Mouse (Mus musculus) kidney, embryonic 15.5 days (tissue): ENCODE measurements around the gene Mcmbp. TPM values are rescaled to one million over a fixed set of nuclear protein-coding genes. Genes with fewer than 3 reads are reported as not detected.

Experiments used
- ATAC-seq: fragments of 200-750 bp; cut with Nextera tagmentation; replicated peaks from 2 replicates; pipeline ENCODE4 v1.8.0; 2017; ENCODE audit warnings: moderate TSS enrichment; ENCODE audit not compliant: low FRiP score
- H3K27ac ChIP-seq: fragments of 300-500 bp; sonication (generic); 2 replicates; pipeline ENCODE4 v1.5.1; 2015; ENCODE audit warnings: mild to moderate bottlenecking, inconsistent platforms
- H3K27me3 ChIP-seq: fragments of 300-500 bp; sonication (generic); 2 replicates; pipeline ENCODE4 v1.6.1; 2015; ENCODE audit warnings: inconsistent platforms
- H3K36me3 ChIP-seq: fragments of 300-500 bp; sonication (generic); 2 replicates; pipeline ENCODE4 v1.6.1; 2015; ENCODE audit warnings: inconsistent platforms
- H3K4me1 ChIP-seq: fragments of 300-500 bp; sonication (generic); 2 replicates; pipeline ENCODE4 v1.6.1; 2015; ENCODE audit warnings: inconsistent platforms
- H3K4me2 ChIP-seq: fragments of 300-500 bp; sonication (generic); 2 replicates; pipeline ENCODE4 v1.6.1; 2015; ENCODE audit warnings: moderate library complexity, mild to moderate bottlenecking, inconsistent platforms
- H3K4me3 ChIP-seq: fragments of 300-500 bp; sonication (generic); replicated peaks from 2 replicates; pipeline ENCODE4 v1.5.1; 2015; ENCODE audit warnings: mild to moderate bottlenecking, inconsistent platforms
- H3K9ac ChIP-seq: fragments of 300-500 bp; sonication (generic); 2 replicates; pipeline ENCODE4 v1.6.1; 2015; ENCODE audit warnings: mild to moderate bottlenecking, inconsistent platforms
- H3K9me3 ChIP-seq: fragments of 300-500 bp; sonication (generic); replicated peaks from 2 replicates; pipeline ENCODE4 v1.6.1; 2016; ENCODE audit warnings: inconsistent platforms
- WGBS: fragments of 180-500 bp; shearing (Covaris S2); methylation state at CpG from one replicate; pipeline ENCODE4 v1.1.7; 2015; ENCODE audit warnings: mixed read lengths; 5-methylcytosine and 5-hydroxymethylcytosine counted together
- polyA plus RNA-seq: library from polyadenylated mRNA; unstranded; fragments of >200 nt; fragmentation: Nextera tagmentation; extraction: Ambion mirVana; gene quantifications from 2 replicates; pipeline ENCODE4 v1.2.1, GENCODE M21; 2015

Mcmbp gene
- polyA plus RNA-seq, 1 experiment from 2014 or later: 67.2 TPM

GRCm38 (mm10) chr7:128744684-128745485, 4.6 kb upstream of the Mcmbp start, which contains the start of gene Sec23ip:
Gene Sec23ip, plus strand, starts transcription at chr7:128744943.
- H3K27me3 ChIP-seq: 0 out of 2 replicates have a peak, but pooled peaks cover 3% of the 10 kb centered on the region
- no peaks in the 10 kb centered on the region for H3K9me3 ChIP-seq
- H3K27ac ChIP-seq: peak within 1 kb of the TSS; percentile 54
- H3K9ac ChIP-seq: peak within 1 kb of the TSS; percentile 81
- ATAC-seq: peak; percentile 86
- H3K4me1 ChIP-seq: peaks cover 47% of the 10 kb centered on the region
- H3K4me2 ChIP-seq: peak within 1 kb of the TSS; percentile 80
- peaks cover 14% of the 10 kb centered on the region for H3K36me3 ChIP-seq
- under 1% methylated on average over 55 of the region's 55 CpGs for WGBS
- H3K4me3 ChIP-seq: peak within 1 kb of the TSS; percentile 87

GRCm38 (mm10) chr7:128743898-128744297, 3.6 kb upstream of the Mcmbp start:
- H3K36me3 ChIP-seq: peaks cover 13% of the 10 kb centered on the region
- no peaks in the 10 kb centered on the region for H3K9me3 ChIP-seq
- peak overlapping the region; percentile 80 for H3K4me2 ChIP-seq
- no peak overlapping the region for H3K27ac ChIP-seq
- peaks cover 47% of the 10 kb centered on the region for H3K4me1 ChIP-seq
- ATAC-seq: no peak
- H3K9ac ChIP-seq: 0 out of 2 replicates have a peak overlapping the region, but pooled peaks have one; percentile 42
- 0 out of 2 replicates have a peak, but pooled peaks cover 3% of the 10 kb centered on the region for H3K27me3 ChIP-seq
- peak overlapping the region; percentile 87 for H3K4me3 ChIP-seq
- 57% methylated on average over 2 of the region's 2 CpGs for WGBS

- Histone ChIP-seq H3K27ac (peak overlapping the region; percentile 84), H3K9ac (peak overlapping the region; percentile 98), H3K27me3 (0 out of 2 replicates have a peak, but pooled peaks cover 3% of the 10 kb centered on the region), H3K4me1 (peaks cover 31% of the 10 kb centered on the region), H3K9me3 (no peaks in the 10 kb centered on the region), H3K36me3 (peaks cover 7% of the 10 kb centered on the region), H3K4me3 (peak overlapping the region; percentile 99), H3K4me2 (peak overlapping the region; percentile 82)
- ATAC-seq: peak; percentile 64
- under 1% methylated on average over 73 of the region's 80 CpGs for WGBS
Measured at GRCm38 (mm10) chr7:128739462-128740277, 625 bp downstream of the Mcmbp start.

GRCm38 (mm10) chr7:128739116-128739461, 1.2 kb downstream of the Mcmbp start:
- 1% methylated on average over 15 of the region's 15 CpGs for WGBS
- Histone ChIP-seq H3K27ac (no peak overlapping the region), H3K27me3 (0 out of 2 replicates have a peak, but pooled peaks cover 3% of the 10 kb centered on the region), H3K4me1 (peaks cover 27% of the 10 kb centered on the region), H3K4me3 (peak overlapping the region; percentile 99), H3K9ac (peak overlapping the region; percentile 98), H3K36me3 (peaks cover 11% of the 10 kb centered on the region), H3K9me3 (no peaks in the 10 kb centered on the region), H3K4me2 (peak overlapping the region; percentile 82)
- no peak for ATAC-seq

GRCm38 (mm10) chr7:128738041-128738440, 2.3 kb downstream of the Mcmbp start:
- ATAC-seq: no peak
- Histone ChIP-seq H3K27me3 (0 out of 2 replicates have a peak, but pooled peaks cover 3% of the 10 kb centered on the region), H3K9me3 (no peaks in the 10 kb centered on the region), H3K4me3 (peak overlapping the region; percentile 99), H3K4me1 (peaks cover 26% of the 10 kb centered on the region), H3K27ac (no peak overlapping the region), H3K9ac (no peak overlapping the region), H3K4me2 (peak overlapping the region; percentile 82), H3K36me3 (peaks cover 11% of the 10 kb centered on the region)
- 58% methylated on average over 5 of the region's 5 CpGs for WGBS

GRCm38 (mm10) chr7:128731585-128731984, 8.7 kb downstream of the Mcmbp start:
- 82% methylated on average over 2 of the region's 2 CpGs for WGBS
- no peaks in the 10 kb centered on the region for H3K27me3 ChIP-seq
- peaks cover 11% of the 10 kb centered on the region for H3K36me3 ChIP-seq
- H3K9ac ChIP-seq: no peak overlapping the region
- no peak overlapping the region for H3K4me2 ChIP-seq
- no peak for ATAC-seq
- H3K4me3 ChIP-seq: no peak overlapping the region
- no peak overlapping the region for H3K27ac ChIP-seq
- H3K9me3 ChIP-seq: no peaks in the 10 kb centered on the region
- peaks cover 19% of the 10 kb centered on the region for H3K4me1 ChIP-seq

GRCm38 (mm10) chr7:128728738-128729137, 11.6 kb downstream of the Mcmbp start:
- H3K9me3 ChIP-seq: no peaks in the 10 kb centered on the region
- no peak; the same call in 1 of the 2 replicates for ATAC-seq
- H3K4me3 ChIP-seq: no peak overlapping the region
- H3K4me1 ChIP-seq: peaks cover 29% of the 10 kb centered on the region
- no peak overlapping the region for H3K9ac ChIP-seq
- no peak overlapping the region for H3K27ac ChIP-seq
- no peaks in the 10 kb centered on the region for H3K27me3 ChIP-seq
- 68% methylated on average over 10 of the region's 10 CpGs for WGBS
- H3K4me2 ChIP-seq: no peak overlapping the region
- peaks cover 12% of the 10 kb centered on the region for H3K36me3 ChIP-seq

- no peak for ATAC-seq
- H3K27me3 ChIP-seq: no peaks in the 10 kb centered on the region
- peaks cover 29% of the 10 kb centered on the region for H3K4me1 ChIP-seq
- WGBS: 61% methylated on average over 5 of the region's 5 CpGs
- no peaks in the 10 kb centered on the region for H3K9me3 ChIP-seq
- no peak overlapping the region for H3K27ac ChIP-seq
- peaks cover 19% of the 10 kb centered on the region for H3K36me3 ChIP-seq
- no peak overlapping the region for H3K9ac ChIP-seq
- H3K4me3 ChIP-seq: no peak overlapping the region
- no peak overlapping the region for H3K4me2 ChIP-seq
Measured at GRCm38 (mm10) chr7:128727701-128728100, 12.6 kb downstream of the Mcmbp start.

- Histone ChIP-seq H3K4me2 (no peak overlapping the region), H3K9me3 (no peaks in the 10 kb centered on the region), H3K27ac (no peak overlapping the region), H3K4me1 (peaks cover 26% of the 10 kb centered on the region), H3K36me3 (peaks cover 26% of the 10 kb centered on the region), H3K4me3 (no peak overlapping the region), H3K9ac (no peak overlapping the region), H3K27me3 (no peaks in the 10 kb centered on the region)
- no peak for ATAC-seq
- 76% methylated on average over 10 of the region's 10 CpGs for WGBS
Measured at GRCm38 (mm10) chr7:128726999-128727398, 13.3 kb downstream of the Mcmbp start.

GRCm38 (mm10) chr7:128725189-128725588, 15.1 kb downstream of the Mcmbp start:
- H3K9ac ChIP-seq: no peak overlapping the region
- H3K36me3 ChIP-seq: peaks cover 42% of the 10 kb centered on the region
- H3K9me3 ChIP-seq: no peaks in the 10 kb centered on the region
- no peak for ATAC-seq
- H3K4me3 ChIP-seq: no peak overlapping the region
- 86% methylated on average over 9 of the region's 9 CpGs for WGBS
- H3K4me1 ChIP-seq: peaks cover 23% of the 10 kb centered on the region
- H3K4me2 ChIP-seq: no peak overlapping the region
- H3K27ac ChIP-seq: peak overlapping the region; percentile 49; the same call in 1 of the 2 replicates
- no peaks in the 10 kb centered on the region for H3K27me3 ChIP-seq

- ATAC-seq: peak; percentile 89
- H3K36me3 ChIP-seq: peaks cover 45% of the 10 kb centered on the region
- peak overlapping the region; percentile 49; the same call in 1 of the 2 replicates for H3K27ac ChIP-seq
- peaks cover 23% of the 10 kb centered on the region for H3K4me1 ChIP-seq
- H3K9ac ChIP-seq: no peak overlapping the region
- no peak overlapping the region for H3K4me3 ChIP-seq
- 46% methylated on average over 4 of the region's 4 CpGs for WGBS
- H3K27me3 ChIP-seq: no peaks in the 10 kb centered on the region
- no peak overlapping the region for H3K4me2 ChIP-seq
- no peaks in the 10 kb centered on the region for H3K9me3 ChIP-seq
Measured at GRCm38 (mm10) chr7:128724761-128725160, 15.5 kb downstream of the Mcmbp start.

GRCm38 (mm10) chr7:128717991-128718390, 22.3 kb downstream of the Mcmbp start:
- Histone ChIP-seq H3K27me3 (no peaks in the 10 kb centered on the region), H3K36me3 (peaks cover 94% of the 10 kb centered on the region), H3K9me3 (no peaks in the 10 kb centered on the region), H3K4me1 (no peaks in the 10 kb centered on the region), H3K4me3 (no peak overlapping the region), H3K4me2 (no peak overlapping the region), H3K9ac (no peak overlapping the region), H3K27ac (no peak overlapping the region)
- no peak for ATAC-seq
- whole genome bisulfite sequencing: 76% methylated on average over 4 of the region's 4 CpGs
